Mouse (Mus musculus): ENCODE results near the gene Btg1.

Btg1 gene

DNA sequence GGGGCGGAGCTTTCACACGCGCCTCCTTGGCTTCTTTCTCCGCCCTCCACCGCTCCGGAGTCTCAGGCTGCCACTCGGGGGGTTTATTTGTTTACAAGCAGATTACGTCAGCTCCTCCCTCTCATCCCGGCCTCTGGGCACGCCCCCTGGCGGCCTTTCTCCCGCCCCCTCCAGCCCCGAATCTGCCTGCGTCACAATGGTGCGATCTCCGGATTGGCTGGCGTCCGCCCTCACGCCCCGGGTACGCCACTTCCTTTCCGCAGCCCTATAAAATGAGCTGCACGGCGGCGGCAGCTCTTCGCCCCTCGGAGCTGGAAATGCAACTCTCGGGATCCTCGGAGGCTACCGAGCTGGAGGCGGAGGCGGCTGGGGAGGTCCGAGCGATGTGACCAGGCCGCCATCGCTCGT, at the start of gene Btg1:
Gene Btg1 (plus strand): TSS at position 298 of the 408 bp plus-strand sequence.
- peak; percentile 97 for DNase-seq (ENCODE audit: low read depth, low spot score)

DNA sequence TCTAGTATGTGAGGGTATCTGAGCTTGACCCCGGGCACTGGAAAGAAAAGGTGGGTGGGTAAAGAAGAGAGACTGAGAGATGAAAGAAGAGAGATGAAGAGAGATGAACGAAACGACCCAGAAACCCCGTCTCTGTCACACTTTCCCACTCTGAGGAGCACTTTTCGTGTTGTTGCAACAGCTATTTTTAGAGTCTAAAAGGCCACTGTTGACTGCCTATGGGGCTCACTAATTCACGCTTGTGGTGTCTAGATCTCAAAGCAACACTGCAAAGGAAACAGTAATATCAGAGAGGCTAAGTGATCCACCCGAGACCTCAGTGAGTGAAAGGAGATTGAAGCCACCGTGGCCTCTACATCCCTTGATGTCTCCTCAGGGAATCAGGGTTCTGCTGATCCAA, 47.3 kb upstream of the Btg1 start:
- no peak for DNase-seq (ENCODE audit: low read depth, low spot score)

DNA sequence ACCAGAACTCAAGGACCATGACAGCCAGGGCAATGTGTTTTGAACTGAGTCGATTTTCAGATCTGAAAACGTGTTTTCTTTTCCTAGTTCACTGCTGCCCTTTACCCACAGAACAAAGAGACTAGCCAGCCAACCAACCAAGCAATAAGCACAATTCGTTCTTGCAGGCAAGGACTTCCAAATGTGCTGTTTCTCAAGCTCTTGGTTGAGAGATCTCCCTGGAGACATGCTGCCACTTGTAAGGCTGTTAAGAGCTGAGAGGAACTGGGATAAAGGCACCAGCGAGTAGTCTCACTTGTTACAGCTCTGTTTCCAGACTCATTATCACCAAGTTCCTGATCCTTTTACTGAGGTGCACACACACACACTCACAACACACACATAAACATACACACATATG, 45.6 kb upstream of the Btg1 start:
- DNase-seq (ENCODE audit: low read depth, low spot score): no peak

DNA sequence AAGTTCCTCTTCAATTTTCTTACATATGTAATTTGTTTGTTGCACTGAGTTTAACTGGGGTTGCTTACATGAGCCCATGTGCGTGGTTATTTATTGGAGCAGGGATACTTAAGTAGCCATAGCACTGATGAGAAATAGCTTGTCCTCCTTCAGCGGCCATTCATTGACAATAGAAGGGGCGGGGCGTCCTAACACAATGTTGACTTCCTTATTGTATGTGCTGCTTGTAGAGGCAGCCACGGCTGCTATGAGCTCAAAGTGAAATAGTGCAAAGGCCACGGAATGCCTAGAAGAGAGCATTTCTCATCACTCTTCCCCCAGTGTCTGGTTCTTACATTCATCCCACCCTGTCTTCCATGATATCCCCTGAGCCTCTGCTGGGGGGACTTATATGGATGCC, 42.0 kb upstream of the Btg1 start:
- DNase-seq (ENCODE audit: low read depth, low spot score): no peak

DNA sequence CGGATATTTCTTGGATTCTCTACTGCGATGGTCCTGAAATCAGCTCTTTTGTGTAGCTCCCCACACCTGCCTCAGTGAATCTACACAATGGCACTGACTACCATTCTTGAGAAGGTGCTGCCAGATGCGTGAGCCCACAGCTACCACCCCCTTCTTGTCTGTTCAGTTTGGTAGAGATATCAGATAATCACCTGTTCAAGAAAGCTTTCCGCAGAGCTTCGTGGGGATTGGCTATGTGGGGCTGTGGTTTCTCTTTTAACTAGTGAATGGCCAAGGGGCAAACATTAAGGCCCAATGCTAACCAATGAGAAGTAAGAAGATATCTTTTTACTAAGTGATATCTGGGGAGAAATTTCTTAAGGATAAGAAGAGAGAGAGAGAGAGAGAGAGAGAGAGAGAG, 41.5 kb upstream of the Btg1 start:
- DNase-seq (ENCODE audit: low read depth, low spot score): no peak

DNA sequence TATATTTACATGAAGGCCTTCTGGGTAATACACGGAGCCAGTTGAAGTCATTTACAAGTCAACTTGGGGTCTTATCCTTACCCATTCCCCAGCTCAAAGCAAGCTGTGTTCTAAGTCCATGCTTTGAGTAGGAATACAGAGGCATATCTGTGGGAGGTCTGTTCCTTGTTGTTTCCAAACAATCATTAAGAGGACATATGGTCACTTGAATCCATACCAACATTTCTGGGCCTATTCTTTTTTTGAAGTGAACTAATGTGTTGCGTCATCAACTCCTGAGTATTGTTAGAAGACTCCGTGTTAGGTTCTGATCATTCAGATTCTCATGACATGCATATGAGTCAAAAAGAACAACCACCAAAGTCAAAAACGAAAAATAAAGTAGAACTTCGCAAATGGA, 37.9 kb upstream of the Btg1 start:
- no peak for DNase-seq (ENCODE audit: low read depth, low spot score)

DNA sequence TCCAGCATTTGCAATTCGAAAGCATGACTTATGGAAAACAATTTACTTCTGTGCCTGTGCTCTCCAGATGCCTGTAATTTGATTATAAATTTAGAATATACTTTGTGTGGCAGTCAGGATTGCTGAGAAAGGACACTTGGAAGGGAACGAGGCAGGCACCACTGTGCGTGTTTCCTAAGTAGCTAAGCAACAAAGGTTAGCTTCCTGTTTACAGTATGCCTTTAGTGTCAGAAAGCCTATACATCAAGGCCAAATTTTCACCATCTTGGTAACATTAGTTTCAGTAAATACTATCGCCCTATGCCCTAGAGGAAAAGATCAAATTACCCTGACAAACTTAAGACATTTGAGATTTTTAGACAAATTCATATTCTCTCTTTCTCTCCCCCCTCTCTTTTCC, 37.4 kb upstream of the Btg1 start:
- DNase-seq (ENCODE audit: low read depth, low spot score): no peak

DNA sequence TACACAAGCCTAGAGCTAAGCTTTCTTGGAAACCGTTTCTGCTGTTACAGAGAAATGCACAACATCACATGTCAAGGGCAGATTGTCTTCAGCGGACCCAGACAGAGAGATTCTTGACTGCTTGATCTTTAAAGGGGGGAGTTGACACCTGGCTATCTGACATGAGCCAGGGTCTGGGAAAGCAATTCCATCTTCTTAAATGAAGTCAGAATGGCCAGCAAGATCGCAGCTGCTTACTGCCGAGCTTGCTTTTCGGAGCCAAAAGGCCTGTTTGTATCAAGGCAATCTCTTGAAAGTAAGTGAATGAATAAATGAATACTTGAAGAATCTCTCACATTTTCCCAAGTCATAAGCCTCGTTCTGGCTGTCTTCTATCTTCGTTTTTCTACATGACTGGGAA, 36.6 kb upstream of the Btg1 start:
- no peak for DNase-seq (ENCODE audit: low read depth, low spot score)

DNA sequence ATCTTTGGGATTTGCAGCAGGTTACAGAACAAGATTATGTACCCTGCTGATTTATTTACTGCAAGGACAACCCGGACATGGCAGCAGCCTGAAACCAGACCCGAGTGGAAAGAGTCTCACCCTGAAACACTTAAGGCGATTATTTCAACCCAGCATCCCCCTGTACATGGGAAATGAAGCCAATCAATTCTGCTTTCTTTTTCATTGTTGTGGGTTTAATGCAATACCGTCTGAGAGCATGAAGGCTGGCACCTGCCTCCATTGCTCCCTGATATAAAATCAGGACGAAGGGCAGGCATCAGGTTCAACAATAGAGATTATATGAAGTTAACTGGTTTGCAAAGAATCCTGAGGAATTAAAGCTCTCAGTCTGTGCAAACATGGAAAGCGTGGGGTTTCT, 35.6 kb upstream of the Btg1 start:
- no peak for DNase-seq (ENCODE audit: low read depth, low spot score)

DNA sequence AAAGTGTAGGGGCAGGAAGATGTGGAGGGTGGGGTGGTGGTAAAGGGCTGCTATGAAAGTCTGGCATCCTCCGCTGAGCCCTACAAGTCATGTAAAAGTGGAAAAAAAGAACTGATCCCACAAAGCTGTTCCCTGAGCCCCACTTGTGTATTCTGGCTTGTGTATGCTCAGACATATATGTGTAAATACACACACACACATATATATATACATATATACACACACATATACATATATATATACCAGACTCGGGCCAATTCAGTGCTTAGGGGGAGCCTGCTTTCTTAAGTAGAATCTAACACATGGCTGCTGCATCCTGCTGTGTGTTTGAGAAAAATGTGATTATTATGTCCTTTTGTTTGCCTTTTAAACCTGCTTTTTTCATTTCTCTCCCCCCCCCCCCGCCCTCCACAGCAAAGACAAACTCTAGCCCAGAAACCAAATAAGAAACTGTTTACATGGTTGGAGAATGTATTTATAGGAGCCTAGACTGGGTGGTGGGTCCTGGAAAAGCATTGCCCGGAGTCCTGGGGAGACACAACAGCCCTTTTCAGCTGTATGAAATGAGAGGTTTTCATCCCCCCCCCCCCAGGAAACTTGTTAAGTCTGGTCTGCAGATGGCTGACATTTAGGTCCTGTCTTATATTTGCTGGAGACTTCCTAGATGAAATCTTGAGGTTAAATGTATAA, 30.5 kb upstream of the Btg1 start:
- no peak for DNase-seq (ENCODE audit: low read depth, low spot score)

DNA sequence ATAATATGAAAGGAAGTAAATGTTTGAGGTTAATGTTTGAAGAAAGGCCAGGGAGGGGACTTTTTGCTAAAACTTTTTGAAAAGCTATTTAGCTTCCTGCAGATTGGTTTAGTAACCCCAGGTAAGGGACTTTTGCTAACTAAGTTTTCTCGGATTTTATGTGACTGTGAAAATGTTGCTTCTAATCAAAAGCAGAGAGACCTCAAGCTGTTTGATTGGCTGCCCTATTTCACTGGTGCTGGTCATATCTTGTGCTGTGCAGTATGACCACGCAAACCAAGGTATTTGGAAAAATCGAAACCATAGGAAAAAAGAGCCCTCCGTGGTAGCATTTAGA, 30.0 kb upstream of the Btg1 start:
- DNase-seq (ENCODE audit: low read depth, low spot score): no peak

DNA sequence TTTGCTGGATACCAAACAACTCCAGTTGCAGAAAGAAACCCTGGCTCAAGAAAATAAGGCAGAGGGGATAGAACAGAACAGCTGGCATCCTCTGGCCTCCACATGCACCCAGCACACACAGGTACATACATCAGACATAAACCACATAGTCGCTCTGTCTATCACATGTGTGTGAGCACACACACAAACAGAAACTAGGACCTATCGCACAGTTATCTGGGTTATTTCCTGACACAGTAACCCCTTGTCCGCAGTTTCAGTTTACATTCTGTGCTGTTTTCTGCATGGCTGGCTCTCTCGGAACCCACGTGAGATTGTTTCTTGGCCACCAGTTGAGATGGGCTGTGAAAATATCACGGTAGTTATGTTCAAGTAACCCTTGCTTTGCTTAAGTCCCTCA, 28.6 kb upstream of the Btg1 start:
- DNase-seq (ENCODE audit: low read depth, low spot score): no peak

DNA sequence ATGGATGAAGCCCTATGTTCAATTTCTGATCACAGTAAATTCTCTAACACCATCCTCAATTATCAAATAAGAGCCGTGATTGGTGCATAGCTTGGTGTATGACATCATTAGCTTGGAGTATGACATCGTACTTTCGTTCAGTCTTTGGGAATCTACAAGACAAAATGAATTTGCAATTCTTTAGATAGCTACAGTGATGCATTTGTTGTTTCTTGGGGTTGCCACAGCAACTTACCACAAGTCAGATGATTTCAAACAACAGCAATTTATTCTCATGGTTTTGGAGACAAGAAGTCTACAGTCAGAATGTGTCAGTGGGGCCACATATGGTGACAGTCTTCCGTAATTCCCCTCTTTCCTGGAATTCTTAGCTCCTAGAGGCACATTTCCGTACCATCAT, 27.0 kb upstream of the Btg1 start:
- no peak for DNase-seq (ENCODE audit: low read depth, low spot score)

DNA sequence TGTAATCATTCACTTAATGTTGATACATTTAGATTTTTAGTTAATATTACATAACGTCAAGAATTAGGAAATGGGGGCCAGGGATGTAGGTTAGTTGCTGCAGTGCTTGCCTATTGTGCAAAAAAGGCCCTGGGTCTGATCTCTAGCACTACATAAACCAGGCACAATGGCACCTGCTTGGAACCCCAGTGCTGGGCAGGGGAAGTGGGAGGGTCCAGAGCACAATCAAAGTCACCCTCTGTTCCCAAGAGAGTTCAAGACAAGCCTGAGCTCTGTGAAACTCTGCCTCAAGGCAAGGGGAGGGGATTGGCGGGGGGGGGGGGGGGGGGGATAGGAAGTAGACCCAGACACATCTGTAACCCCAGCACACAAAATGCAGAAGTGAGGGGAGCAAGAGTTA, 24.7 kb upstream of the Btg1 start:
- no peak for DNase-seq (ENCODE audit: low read depth, low spot score)

DNA sequence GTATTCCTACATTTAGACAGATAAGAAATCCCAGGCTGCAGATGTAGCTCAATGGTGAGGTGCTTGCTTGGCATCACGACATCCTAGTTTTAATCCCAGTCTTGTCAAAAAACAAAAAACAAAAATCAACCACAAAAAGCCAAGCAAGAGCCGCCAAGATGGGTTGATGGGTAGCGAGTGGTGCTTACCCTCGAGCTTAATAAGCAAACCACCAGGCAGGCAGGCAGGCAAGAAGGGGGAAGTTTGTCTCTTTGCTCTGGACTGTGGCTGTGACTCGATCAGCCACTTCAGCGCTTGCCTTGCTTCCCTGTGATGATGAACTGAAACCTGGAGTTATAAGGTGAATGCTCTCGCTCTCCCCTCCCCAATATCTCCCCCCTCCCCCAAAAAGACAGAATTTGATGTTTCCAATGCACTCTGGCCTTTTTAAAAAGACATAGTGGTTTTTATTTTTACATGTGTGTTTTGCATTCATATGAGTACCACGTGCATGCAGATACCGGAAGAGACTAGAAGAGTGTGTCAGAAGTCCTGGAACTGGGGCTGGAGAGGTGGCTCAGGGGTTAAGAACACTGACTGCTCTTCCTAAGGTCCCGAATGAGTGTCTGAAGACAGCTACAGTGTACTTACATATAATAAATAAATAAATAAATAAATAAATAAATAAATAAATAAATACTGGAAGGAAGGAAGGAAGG, 21.2 kb upstream of the Btg1 start:
- DNase-seq (ENCODE audit: low read depth, low spot score): no peak

DNA sequence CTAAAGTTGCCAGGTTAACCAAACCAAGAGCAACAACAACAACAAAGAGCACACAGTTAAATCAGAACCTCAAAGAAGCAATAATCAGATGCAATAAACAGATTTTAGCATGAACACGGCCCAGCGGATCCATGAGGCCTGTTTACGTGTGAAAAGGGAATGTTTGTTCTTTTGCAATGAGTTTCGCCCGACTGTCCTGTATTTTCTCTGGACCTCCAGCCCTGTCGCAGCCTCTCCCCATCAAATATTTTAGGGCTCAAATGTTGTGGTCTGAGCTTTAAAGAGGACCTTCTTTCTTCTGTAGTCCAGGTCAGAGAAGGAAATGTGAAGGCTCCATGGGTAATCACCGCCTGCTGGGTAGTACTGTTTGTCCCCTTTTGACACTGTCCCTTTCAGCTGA, 20.4 kb upstream of the Btg1 start:
- DNase-seq (ENCODE audit: low read depth, low spot score): no peak

DNA sequence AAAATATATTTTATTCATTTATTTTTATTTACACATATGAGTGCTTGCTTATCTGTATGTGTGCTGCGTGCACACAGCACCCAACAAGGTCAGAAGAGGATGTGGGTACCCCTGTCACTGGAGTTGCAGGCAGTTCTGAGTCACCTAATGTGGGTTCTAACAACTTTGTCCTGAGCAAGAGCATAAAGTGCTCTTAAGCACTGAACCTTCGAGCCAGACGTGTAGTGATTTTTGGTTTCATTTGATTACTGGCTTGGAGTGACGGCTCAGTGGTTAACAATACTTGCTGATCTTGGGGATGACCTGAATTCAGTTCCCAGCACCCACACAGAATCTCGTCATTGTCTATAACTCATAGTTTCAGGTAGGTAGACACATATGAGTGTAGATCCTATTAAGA, 17.2 kb upstream of the Btg1 start:
- no peak for DNase-seq (ENCODE audit: low read depth, low spot score)

DNA sequence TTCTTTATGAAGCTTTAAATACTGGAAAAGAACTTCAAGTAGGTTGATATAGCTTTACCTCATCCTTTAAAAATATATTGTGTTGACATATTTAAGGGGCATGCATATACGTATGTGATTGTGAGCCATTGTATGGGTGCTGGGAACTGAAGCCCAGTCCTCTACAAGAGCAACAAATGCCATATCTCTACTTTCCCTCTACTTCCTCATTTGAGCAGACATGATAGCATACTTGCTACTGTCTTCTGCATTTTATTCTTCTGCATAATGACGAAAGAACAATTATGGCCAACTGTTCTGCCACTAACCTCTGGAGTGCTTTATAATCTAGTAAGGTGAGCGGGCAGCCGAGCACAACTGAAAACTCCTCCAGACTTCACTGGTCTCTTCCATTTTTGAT, 15.1 kb upstream of the Btg1 start:
- DNase-seq (ENCODE audit: low read depth, low spot score): no peak

DNA sequence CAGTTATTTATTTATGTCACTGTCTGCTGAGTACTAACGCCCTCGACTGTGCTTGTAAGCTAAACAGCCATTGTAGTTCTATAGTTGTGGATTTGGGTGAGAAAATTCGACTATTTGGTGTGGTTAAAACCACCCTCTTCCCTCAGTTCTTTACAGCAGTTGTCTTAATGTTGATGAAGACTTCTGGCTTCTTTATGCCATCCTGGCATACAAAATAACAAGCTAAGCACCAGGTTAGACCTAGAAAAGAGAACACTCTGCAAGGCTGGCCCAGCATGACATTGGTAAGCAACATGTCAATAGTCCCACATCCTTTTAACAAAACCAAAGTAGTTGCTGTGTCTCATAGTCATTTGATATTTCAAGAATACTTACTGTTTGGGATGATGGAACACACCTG, 14.5 kb upstream of the Btg1 start:
- DNase-seq (ENCODE audit: low read depth, low spot score): no peak

DNA sequence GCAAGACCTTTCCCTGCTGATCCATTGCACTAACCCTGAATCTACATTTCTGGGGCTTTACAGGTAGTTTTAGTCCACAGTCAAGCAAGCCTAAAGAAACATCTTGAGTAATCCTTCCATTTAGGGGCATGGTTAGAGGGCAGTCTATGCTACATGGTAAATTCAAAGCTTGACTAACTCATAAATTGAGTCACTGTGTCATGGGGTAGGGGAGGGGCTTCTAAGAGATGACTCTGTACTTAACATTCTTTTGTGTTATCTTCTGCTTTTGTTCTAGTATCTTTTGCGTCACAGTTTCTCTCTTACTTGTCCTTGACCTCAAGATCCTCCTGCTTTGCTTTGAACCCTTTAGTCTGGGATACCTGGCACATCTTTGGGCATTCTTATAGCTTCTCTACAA, 11.6 kb upstream of the Btg1 start:
- DNase-seq (ENCODE audit: low read depth, low spot score): no peak

DNA sequence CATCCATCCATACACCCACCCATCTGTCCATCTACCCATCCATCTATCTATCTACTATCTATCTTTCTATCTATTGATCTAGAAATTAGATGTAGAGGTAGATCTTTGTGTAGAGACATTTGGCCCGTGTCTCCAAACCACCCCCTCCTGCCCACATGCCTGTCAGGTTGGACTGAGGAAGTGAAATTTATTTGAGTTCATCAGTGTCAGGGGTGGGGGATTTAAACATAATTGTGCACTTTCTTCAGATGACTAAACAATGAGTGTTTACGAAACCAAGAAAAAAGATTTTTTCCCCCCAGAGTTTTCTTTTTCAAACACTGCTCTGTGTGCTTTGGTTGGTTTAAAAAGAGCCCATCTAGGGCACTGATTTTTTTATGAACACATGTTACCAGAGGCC, 10.9 kb upstream of the Btg1 start:
- DNase-seq (ENCODE audit: low read depth, low spot score): no peak

DNA sequence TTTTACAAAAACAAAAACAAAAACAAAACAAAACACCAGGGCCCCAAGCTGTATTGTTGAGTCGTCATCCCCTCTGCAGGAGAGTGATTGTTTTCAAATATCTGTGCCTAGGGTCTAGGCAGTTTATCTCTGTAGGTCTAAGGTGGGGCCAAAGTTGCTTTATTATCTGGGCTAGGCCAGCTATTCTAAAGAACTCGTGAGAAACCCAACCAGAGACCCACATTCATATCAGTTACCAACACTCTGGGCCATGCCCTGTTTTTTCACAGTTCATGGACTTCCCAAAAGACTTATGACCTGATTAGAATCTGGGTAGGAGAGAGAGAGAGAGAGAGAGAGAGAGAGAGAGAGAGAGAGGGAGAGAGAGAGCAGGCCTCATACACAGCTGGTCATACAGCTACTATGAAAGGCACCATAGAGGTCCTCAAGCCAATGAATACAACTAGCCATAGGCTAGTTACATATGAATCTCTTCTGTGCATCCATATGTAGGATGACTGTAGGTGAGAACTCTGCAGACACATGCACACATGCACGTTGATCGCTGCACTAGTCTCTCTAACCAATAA, 9.1 kb upstream of the Btg1 start:
- DNase-seq (ENCODE audit: low read depth, low spot score): no peak

Data from telencephalon, adult 2 months (tissue).